Mouse (Mus musculus): Measurements from ENCODE around the gene BC016579.

BC016579 gene

GRCm38 (mm10) chr16:45653934-45654332 is at the start of gene BC016579:
TSS of gene BC016579 (minus strand) at chr16:45654068.
- DNase-seq, result peak; percentile 29

- no peak for DNase-seq
Observed at GRCm38 (mm10) chr16:45699301-45699700, 45.4 kb upstream of the BC016579 start.

- DNase-seq, result no peak
Observed at GRCm38 (mm10) chr16:45697996-45698395, 44.1 kb upstream of the BC016579 start.

GRCm38 (mm10) chr16:45695445-45696160 is 41.7 kb upstream of the BC016579 start:
- peak; percentile 60 for DNase-seq

- no peak for DNase-seq
Observed at GRCm38 (mm10) chr16:45693558-45693957, 39.7 kb upstream of the BC016579 start, which contains the start of gene Tmprss7. TSS of gene Tmprss7 (minus strand) at chr16:45693658.

GRCm38 (mm10) chr16:45692851-45693250 is 39.0 kb upstream of the BC016579 start:
- DNase-seq, result no peak

GRCm38 (mm10) chr16:45690178-45690577 is 36.3 kb upstream of the BC016579 start:
- no peak for DNase-seq

- DNase-seq, result peak; percentile 90
Observed at GRCm38 (mm10) chr16:45686833-45687232, 33.0 kb upstream of the BC016579 start.

- DNase-seq, result no peak
Observed at GRCm38 (mm10) chr16:45685295-45685694, 31.4 kb upstream of the BC016579 start.

- peak; percentile 85 for DNase-seq
Observed at GRCm38 (mm10) chr16:45684815-45685214, 30.9 kb upstream of the BC016579 start.

- DNase-seq, result peak; percentile 50
Observed at GRCm38 (mm10) chr16:45676462-45676861, 22.6 kb upstream of the BC016579 start.

GRCm38 (mm10) chr16:45670005-45670404 is 16.1 kb upstream of the BC016579 start:
- no peak for DNase-seq

- DNase-seq, result no peak
Observed at GRCm38 (mm10) chr16:45668178-45668577, 14.3 kb upstream of the BC016579 start.

GRCm38 (mm10) chr16:45666136-45666535 is 12.3 kb upstream of the BC016579 start:
- DNase-seq, result no peak

GRCm38 (mm10) chr16:45662381-45662780 is 8.5 kb upstream of the BC016579 start:
- no peak for DNase-seq

GRCm38 (mm10) chr16:45659596-45659995 is 5.7 kb upstream of the BC016579 start:
- DNase-seq, result peak; percentile 75

GRCm38 (mm10) chr16:45658248-45658647 is 4.4 kb upstream of the BC016579 start:
- DNase-seq, result no peak

- no peak for DNase-seq
Observed at GRCm38 (mm10) chr16:45657574-45658159, 3.8 kb upstream of the BC016579 start.

- DNase-seq, result no peak
Observed at GRCm38 (mm10) chr16:45654465-45654864, 597 bp upstream of the BC016579 start.

GRCm38 (mm10) chr16:45653009-45653933 is 597 bp downstream of the BC016579 start:
- DNase-seq, result no peak

- DNase-seq, result no peak
Observed at GRCm38 (mm10) chr16:45651497-45651896, 2.4 kb downstream of the BC016579 start.

GRCm38 (mm10) chr16:45644380-45644779 is 9.5 kb downstream of the BC016579 start:
- DNase-seq, result peak; percentile 44

GRCm38 (mm10) chr16:45643944-45644343 is 9.9 kb downstream of the BC016579 start:
- DNase-seq, result no peak

Data from cerebellum, adult 9-10 months (tissue).